Mouse (Mus musculus) forebrain, embryonic 16.5 days (tissue): ENCODE measurements at regions not wholly inside any gene's neighbourhood (a gene's known extent, or its start where the extent isn't known, plus 50 kb on each side); places are given as distances from the start of the nearest gene placed in this dataset.
"Not testable (repeated sequence)": the region's sequence is repeated elsewhere in the genome, so short reads cannot be mapped to it uniquely, and the experiment has no call there.

Experiments
- ATAC-seq: fragments of 200-750 bp; cut with Nextera tagmentation; 2 replicates; pipeline ENCODE4 v1.8.0; 2017; ENCODE audit warnings: mild to moderate bottlenecking, moderate library complexity
- H3K27ac ChIP-seq: fragments of 300-500 bp; sonication (generic); 2 replicates; pipeline ENCODE4 v1.5.1; 2014; ENCODE audit warnings: low read length, control low read depth
- H3K27me3 ChIP-seq: fragments of 300-500 bp; sonication (generic); replicated peaks from 2 replicates; pipeline ENCODE4 v1.6.1; 2014; ENCODE audit warnings: low read length; ENCODE audit not compliant: control insufficient read depth, insufficient read depth
- H3K36me3 ChIP-seq: fragments of 300-500 bp; sonication (generic); 2 replicates; pipeline ENCODE4 v1.6.1; 2014; ENCODE audit not compliant: control insufficient read depth, insufficient read depth
- H3K4me1 ChIP-seq: fragments of 300-500 bp; sonication (generic); replicated peaks from 2 replicates; pipeline ENCODE4 v1.6.1; 2014; ENCODE audit warnings: low read length; ENCODE audit not compliant: control insufficient read depth, insufficient read depth
- H3K4me2 ChIP-seq: fragments of 300-500 bp; sonication (generic); 2 replicates; pipeline ENCODE4 v1.6.1; 2014; ENCODE audit warnings: mild to moderate bottlenecking, low read length, control low read depth
- H3K4me3 ChIP-seq: fragments of 300-500 bp; sonication (generic); replicated peaks from 2 replicates; pipeline ENCODE4 v1.5.1; 2014; ENCODE audit warnings: mild to moderate bottlenecking, low read length, control low read depth
- H3K9ac ChIP-seq: fragments of 300-500 bp; sonication (generic); replicated peaks from 2 replicates; pipeline ENCODE4 v1.6.1; 2014; ENCODE audit warnings: low read depth, low read length, control low read depth
- H3K9me3 ChIP-seq: fragments of 300-500 bp; sonication (generic); 2 replicates; pipeline ENCODE4 v1.6.1; 2016; ENCODE audit warnings: low read length; ENCODE audit not compliant: control insufficient read depth
- WGBS: fragments of 180-500 bp; shearing (Covaris S2); extraction: QIAGEN DNeasy Blood & Tissue Kit; methylation state at CpG from one replicate; pipeline ENCODE4 v1.1.7; 2014; 5-methylcytosine and 5-hydroxymethylcytosine counted together

DNA sequence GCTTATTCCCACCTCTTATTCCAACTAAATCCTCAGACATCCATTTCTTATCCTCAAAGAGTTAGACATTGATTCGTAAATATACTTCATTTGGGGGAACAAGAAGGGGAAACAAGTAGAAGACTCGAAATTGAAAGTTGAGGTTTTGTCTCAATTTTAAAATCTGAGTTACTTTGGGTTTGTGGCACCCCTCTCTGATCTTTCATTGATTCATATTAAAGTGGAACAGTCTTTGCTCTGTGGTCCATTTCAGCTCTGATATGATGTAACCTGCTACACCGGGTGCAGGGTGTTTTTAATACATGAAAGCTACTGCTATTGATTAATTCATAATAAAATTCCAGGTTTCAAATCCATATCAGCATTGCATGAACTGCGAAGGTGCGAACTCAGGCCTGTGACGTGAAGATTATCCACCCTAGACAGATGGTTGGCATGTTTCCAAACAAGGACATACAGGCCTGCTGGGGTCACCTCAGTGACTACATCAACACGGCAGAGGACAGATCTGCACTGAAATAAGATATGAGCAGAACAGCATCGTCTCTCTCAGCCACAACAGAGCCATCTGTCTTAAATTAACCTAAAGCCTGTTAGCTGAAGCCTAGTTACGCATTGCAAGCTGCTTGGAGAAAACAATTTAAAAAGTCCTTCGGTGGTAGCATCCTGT lies 101.5 kb upstream of the Prlr start:
- Histone ChIP-seq H3K36me3 (no peaks in the 10 kb centered on the region), H3K27me3 (no peaks in the 10 kb centered on the region), H3K4me3 (no peak overlapping the region), H3K4me1 (no peaks in the 10 kb centered on the region), H3K9ac (no peak overlapping the region), H3K4me2 (no peak overlapping the region), H3K27ac (no peak overlapping the region), H3K9me3 (no peaks in the 10 kb centered on the region)
- ATAC-seq, result peak; percentile 83
- 60% methylated on average over 10 of the region's 10 CpGs for WGBS

DNA sequence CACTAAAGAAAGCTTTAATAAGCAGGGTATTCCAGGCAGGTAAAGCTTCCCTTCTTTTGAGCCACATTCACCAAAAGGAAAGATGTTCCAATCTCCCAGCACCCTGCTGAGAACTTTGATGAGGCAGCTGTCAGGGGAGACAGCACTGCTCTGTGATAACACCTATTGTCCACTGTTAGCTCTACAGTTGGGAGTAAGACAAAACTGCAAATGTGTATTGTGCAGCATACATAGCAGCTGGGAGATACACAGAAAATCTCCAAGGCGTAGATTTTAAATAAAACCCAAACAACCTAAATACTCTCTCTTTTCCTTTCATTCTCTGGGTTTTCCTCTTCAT lies 101.0 kb upstream of the Prlr start:
- ATAC-seq, result peak; percentile 40
- Histone ChIP-seq H3K4me2 (no peak overlapping the region), H3K9ac (no peak overlapping the region), H3K36me3 (no peaks in the 10 kb centered on the region), H3K27ac (no peak overlapping the region), H3K27me3 (no peaks in the 10 kb centered on the region), H3K4me1 (no peaks in the 10 kb centered on the region), H3K9me3 (no peaks in the 10 kb centered on the region), H3K4me3 (no peak overlapping the region)
- WGBS, result 88% methylated on average over 1 of the region's 1 CpGs

DNA sequence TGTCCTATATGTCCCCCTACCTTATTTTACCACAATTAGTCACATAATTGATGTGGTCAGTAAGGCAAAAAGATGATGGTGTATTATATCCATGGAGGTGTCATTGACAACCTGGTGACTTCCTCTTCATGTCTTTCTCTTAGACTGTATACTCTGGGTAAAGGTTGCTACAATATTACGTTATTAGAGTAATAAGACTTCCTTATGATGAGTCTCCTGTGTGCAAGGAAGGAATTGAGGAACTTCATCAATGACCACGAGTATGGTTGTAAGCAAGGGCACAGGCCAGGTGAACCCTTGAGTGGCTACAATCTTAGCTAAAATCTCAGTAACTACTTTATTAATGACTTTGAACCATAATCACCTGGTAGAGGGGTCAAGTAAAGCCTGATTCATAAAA lies 98.6 kb upstream of the Prlr start:
- Histone ChIP-seq H3K4me1 (no peaks in the 10 kb centered on the region), H3K4me3 (no peak overlapping the region), H3K36me3 (no peaks in the 10 kb centered on the region), H3K27ac (no peak overlapping the region), H3K27me3 (no peaks in the 10 kb centered on the region), H3K9me3 (no peaks in the 10 kb centered on the region), H3K9ac (no peak overlapping the region), H3K4me2 (no peak overlapping the region)
- whole genome bisulfite sequencing, result 89% methylated on average over 2 of the region's 2 CpGs
- ATAC-seq, result no peak

DNA sequence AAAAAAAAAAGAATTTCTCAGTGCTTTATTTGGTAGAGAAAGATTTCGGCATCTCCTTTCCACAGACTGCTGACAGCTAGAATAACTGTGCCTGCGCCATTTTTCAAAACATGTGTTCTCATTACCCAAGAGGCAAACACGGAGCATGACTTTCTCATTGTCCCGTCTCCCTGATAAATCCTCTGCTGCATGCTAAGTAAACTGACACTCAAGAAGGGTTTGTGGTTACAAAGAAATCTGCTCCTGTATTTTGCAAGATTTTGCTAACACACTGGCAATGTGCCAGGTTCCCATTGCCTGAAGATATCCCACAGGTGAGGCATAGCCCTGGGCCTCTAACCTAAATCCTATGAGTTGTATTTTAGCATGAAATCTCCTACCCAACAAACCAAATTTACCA lies 97.5 kb upstream of the Prlr start:
- no peaks in the 10 kb centered on the region for H3K27me3 ChIP-seq
- H3K4me1 ChIP-seq, result no peaks in the 10 kb centered on the region
- no peak for ATAC-seq
- no peaks in the 10 kb centered on the region for H3K9me3 ChIP-seq
- H3K36me3 ChIP-seq, result no peaks in the 10 kb centered on the region
- H3K4me3 ChIP-seq, result no peak overlapping the region
- no peak overlapping the region for H3K4me2 ChIP-seq
- H3K9ac ChIP-seq, result no peak overlapping the region
- WGBS, result 88% methylated on average over 4 of the region's 4 CpGs
- no peak overlapping the region for H3K27ac ChIP-seq

DNA sequence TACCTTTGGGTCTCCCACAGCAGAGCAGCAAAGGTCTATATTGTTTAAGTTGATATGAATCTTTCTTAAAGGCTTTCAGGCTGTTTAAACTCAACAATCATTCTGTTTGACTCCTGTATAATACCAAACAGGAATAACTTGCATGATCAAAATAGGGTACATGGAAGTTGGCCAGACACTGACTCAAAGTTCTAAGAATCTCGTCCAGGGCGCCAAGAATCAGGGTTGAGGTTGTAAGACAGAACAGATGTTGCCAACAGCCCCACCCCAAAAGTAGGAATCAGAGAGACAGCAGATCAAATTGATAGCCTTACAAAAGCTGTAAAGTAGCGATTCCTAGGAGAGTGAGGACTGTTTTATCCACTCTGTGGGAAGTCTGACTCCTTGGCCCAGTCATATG lies 88.3 kb upstream of the Prlr start:
- Histone ChIP-seq H3K36me3 (no peaks in the 10 kb centered on the region), H3K4me2 (no peak overlapping the region), H3K9ac (no peak overlapping the region), H3K9me3 (no peaks in the 10 kb centered on the region), H3K4me3 (no peak overlapping the region), H3K27me3 (no peaks in the 10 kb centered on the region), H3K27ac (no peak overlapping the region), H3K4me1 (no peaks in the 10 kb centered on the region)
- 82% methylated on average over 3 of the region's 3 CpGs for WGBS
- ATAC-seq, result no peak

DNA sequence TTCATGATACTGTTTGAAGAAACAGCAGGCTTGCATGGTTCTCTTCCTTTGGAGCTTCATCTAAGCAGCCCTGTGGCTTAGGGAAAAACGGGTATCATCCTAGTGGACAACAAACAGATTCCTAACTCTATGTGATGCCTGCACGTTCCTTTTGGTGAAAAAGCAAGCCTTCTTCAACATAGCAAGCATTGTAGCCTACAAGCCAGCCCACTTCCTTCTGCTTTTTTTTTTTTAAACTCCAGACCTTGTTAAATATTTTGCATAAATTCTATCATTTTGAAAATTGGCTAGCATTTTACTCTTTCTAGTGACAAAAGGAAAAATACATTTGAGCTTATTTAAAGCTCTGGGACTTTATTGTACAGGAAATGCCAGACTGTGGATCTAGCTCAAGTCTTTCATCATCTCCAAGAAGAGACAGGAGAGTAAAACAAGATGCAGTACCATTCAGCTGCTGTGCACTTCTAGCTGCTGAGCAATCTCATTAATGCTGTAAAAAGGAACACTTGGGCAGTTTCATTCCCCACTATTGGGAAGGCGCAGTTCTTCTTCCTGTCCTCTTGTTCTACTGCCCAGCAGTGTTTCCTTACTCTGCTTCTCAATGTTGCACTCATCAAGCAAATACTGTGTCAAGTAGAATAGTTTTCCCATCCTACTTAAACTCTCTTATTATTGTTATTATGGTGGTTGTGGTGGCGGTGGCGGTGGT lies 86.5 kb upstream of the Prlr start:
- ATAC-seq, result no peak
- 93% methylated on average over 5 of the region's 5 CpGs for WGBS
- no peak overlapping the region for H3K9ac ChIP-seq

DNA sequence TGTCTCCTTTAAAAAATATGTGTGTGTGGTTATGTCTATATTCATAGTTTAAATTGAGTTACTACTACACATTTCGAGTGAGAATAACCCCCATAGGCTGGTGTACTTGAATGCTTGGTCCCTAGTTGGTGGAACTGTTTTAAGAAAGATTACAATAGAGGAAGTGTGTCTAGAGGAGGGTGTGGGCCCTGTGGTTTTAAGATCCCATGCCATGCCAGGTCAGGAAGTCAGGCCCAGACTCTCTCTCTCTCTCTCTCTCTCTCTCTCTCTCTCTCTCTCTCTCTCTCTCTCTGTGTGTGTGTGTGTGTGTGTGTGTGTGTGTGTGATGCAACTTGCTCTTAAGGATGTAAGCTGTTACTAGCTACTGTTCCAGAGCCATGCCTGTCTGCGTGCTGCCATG lies 73.7 kb upstream of the Prlr start:
- Histone ChIP-seq H3K36me3 (no peaks in the 10 kb centered on the region), H3K9me3 (no peaks in the 10 kb centered on the region), H3K4me1 (no peaks in the 10 kb centered on the region), H3K27ac (no peak overlapping the region), H3K27me3 (no peaks in the 10 kb centered on the region), H3K4me3 (no peak overlapping the region), H3K4me2 (no peak overlapping the region), H3K9ac (no peak overlapping the region)
- no peak for ATAC-seq
- 80% methylated on average over 2 of the region's 2 CpGs for WGBS

More for the DNA sequence above, 86.5 kb upstream of the Prlr start:
- H3K27me3 ChIP-seq, result no peaks in the 10 kb centered on the region
- no peak overlapping the region for H3K27ac ChIP-seq
- H3K9me3 ChIP-seq, result no peaks in the 10 kb centered on the region
- no peaks in the 10 kb centered on the region for H3K4me1 ChIP-seq
- H3K4me2 ChIP-seq, result no peak overlapping the region
- H3K4me3 ChIP-seq, result no peak overlapping the region
- no peaks in the 10 kb centered on the region for H3K36me3 ChIP-seq

DNA sequence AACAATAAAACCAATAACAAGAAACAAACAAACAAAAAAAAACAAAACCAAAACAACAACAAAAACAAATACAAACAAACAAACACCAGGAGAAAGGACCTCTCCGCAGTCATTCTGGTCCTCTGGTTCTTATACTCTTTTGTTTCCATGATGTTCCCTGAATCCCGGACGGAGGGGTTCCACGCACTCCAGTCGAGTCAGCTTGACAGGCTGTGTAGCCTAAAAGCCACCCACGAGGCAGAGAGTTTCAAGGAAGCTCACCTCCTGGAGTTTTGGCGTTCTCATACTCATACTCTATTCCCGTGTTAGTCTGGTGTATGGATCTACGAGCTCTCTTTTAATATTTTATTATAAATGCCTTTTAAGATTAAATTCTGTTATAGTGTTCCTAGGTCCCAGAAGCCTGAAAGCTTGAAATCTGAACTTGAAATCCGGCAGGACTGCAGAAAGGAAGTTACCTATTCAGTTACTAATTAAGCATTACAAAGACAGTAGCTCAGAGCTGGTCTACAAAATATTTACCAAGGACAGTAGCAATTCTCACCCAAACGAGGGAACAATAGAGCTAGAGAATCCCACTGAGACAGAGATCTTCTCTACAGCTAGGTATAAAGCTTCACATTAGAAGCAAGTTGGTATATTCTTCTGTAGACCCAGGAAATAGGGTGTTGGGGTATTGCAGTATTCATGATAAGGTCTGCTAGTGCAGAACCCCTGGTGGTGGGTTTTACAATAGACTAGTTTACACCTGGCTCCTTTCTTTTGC lies 71.6 kb upstream of the Prlr start:
- H3K4me1 ChIP-seq, H3K4me2 ChIP-seq, H3K27ac ChIP-seq, H3K36me3 ChIP-seq, H3K27me3 ChIP-seq, H3K4me3 ChIP-seq, H3K9ac ChIP-seq, ATAC-seq, H3K9me3 ChIP-seq: not testable (repeated sequence)
- WGBS, result 61% methylated on average over 11 of the region's 11 CpGs

DNA sequence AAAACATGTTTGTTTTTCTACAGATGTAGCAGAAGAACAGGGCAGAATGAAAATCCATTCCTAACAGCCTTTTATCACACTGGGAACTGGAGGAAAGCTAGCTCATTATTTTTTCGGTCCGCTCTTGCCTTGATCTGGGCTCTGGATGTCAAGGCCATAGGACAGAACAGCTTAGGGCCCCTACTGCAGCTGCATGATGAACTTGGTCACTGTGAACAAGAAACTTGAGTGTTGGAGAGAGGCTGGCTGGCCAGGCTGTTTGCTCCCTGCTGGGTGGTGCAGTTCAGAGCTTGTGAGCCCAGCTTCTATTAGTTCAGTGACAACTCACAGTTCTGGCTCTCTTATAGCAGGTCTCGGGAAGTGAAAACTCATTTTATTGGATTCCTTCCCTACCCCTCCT lies 70.2 kb upstream of the Prlr start:
- Histone ChIP-seq H3K27ac (no peak overlapping the region), H3K9me3 (no peaks in the 10 kb centered on the region), H3K36me3 (no peaks in the 10 kb centered on the region), H3K4me3 (no peak overlapping the region), H3K4me2 (no peak overlapping the region), H3K27me3 (no peaks in the 10 kb centered on the region), H3K9ac (no peak overlapping the region), H3K4me1 (no peaks in the 10 kb centered on the region)
- 88% methylated on average over 3 of the region's 3 CpGs for WGBS
- no peak for ATAC-seq
